Comparison of ENCODE assay signal across 30 mouse cellular contexts in the genomic region with DNA sequence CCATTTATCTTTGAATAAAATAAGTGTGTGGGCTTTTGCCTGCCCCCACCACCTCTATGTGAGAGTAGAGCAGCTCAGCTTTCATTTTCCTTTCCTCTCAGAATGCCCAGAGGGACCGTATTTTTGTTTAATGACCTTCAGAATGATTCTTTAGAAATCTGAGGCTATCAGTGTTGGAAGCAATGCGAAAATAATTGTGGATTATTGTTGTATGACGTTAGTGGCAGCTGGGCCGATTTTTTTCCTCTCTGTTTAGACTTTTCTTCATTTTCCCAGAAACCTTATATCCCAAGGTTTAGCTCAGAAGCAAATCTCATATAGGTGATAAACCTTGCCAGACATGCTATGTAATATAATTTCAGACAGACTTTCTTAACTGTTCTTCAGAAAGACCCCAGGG. TPM values are rescaled to one million over a fixed set of nuclear protein-coding genes. Genes with fewer than 3 reads are reported as not detected.
A peak's percentile ranks its signal among the peaks of the same experiment; 100 is the strongest.
DNase-seq lines count a peak whose midpoint lies in the region; ATAC-seq lines count a peak whose summit lies in the region.
"Had no signal": no experiment of that assay in that cellular context is flagged by ENCODE, and none has a peak within 500 bp of the region (broad histone marks: within the 10 kb centered on the region; RNA-seq: fewer than 3 reads in every experiment).

No protein-coding gene starts in this region.

- H3K36me3 ChIP-seq in embryonic facial prominence, embryonic 11.5 days (replicated peaks; ENCODE audit: control insufficient read depth, insufficient read depth, low read depth, low read length), result no peaks in the 10 kb centered on the region
- no peaks in the 10 kb centered on the region for H3K36me3 ChIP-seq in embryonic facial prominence, embryonic 10.5 days (replicated peaks)
- H3K36me3 ChIP-seq in embryonic facial prominence, embryonic 14.5 days (ENCODE audit: control insufficient read depth, insufficient read depth, low read length), result no peaks in the 10 kb centered on the region
- H3K36me3 ChIP-seq in limb, embryonic 13.5 days, result no peaks in the 10 kb centered on the region
- H3K36me3 ChIP-seq: embryonic facial prominence, embryonic 12.5 days; forebrain, embryonic 12.5 days; forebrain, embryonic 15.5 days; G1E; hindbrain, embryonic 10.5 days; hindbrain, embryonic 13.5 days; intestine, embryonic 15.5 days had no signal

- H3K9ac ChIP-seq in embryonic facial prominence, embryonic 11.5 days (replicated peaks; ENCODE audit: low read length), result no peak overlapping the region
- no peak overlapping the region for H3K9ac ChIP-seq in embryonic facial prominence, embryonic 14.5 days (ENCODE audit: low read depth, low read length)
- no peak overlapping the region for H3K9ac ChIP-seq in limb, embryonic 13.5 days
- H3K9ac ChIP-seq: embryonic facial prominence, embryonic 12.5 days; forebrain, embryonic 12.5 days; forebrain, embryonic 15.5 days; hindbrain, embryonic 13.5 days; intestine, embryonic 15.5 days had no signal

- no peaks in the 10 kb centered on the region for H3K9me3 ChIP-seq in embryonic facial prominence, embryonic 11.5 days (replicated peaks; ENCODE audit: control insufficient read depth, low read length)
- no peaks in the 10 kb centered on the region for H3K9me3 ChIP-seq in embryonic facial prominence, embryonic 10.5 days
- H3K9me3 ChIP-seq in embryonic facial prominence, embryonic 14.5 days (ENCODE audit: control insufficient read depth, low read length), result no peaks in the 10 kb centered on the region
- no peaks in the 10 kb centered on the region for H3K9me3 ChIP-seq in limb, embryonic 13.5 days
- H3K9me3 ChIP-seq: embryonic facial prominence, embryonic 12.5 days; forebrain, embryonic 12.5 days; forebrain, embryonic 15.5 days; G1E; hindbrain, embryonic 10.5 days; hindbrain, embryonic 13.5 days; intestine, embryonic 15.5 days had no signal

- ATAC-seq in embryonic facial prominence, embryonic 11.5 days (replicated peaks; ENCODE audit: insufficient number of reproducible peaks, low FRiP score, low TSS enrichment, low read depth), result no peak
- ATAC-seq in embryonic facial prominence, embryonic 14.5 days (ENCODE audit: low read depth), result peak; percentile 33; the same call in 1 of the 2 replicates
- peak; percentile 64 for ATAC-seq in limb, embryonic 13.5 days (ENCODE audit: low FRiP score, low read depth)
- ATAC-seq: forebrain, embryonic 15.5 days; hindbrain, embryonic 16.5 days; intestine, embryonic 15.5 days; Patski had no signal

- H3K4me2 ChIP-seq in embryonic facial prominence, embryonic 11.5 days (ENCODE audit: low read depth, low read length), result no peak overlapping the region
- H3K4me2 ChIP-seq in embryonic facial prominence, embryonic 14.5 days (ENCODE audit: low read depth, low read length), result no peak overlapping the region
- H3K4me2 ChIP-seq in limb, embryonic 13.5 days (replicated peaks), result no peak overlapping the region
- H3K4me2 ChIP-seq: embryonic facial prominence, embryonic 12.5 days; forebrain, embryonic 12.5 days; forebrain, embryonic 15.5 days; heart, embryonic 11.5 days; hindbrain, embryonic 13.5 days; intestine, embryonic 15.5 days had no signal

- H3K4me1 ChIP-seq in embryonic facial prominence, embryonic 11.5 days (ENCODE audit: control insufficient read depth, insufficient read depth, low read length), result no peaks in the 10 kb centered on the region
- H3K4me1 ChIP-seq in embryonic facial prominence, embryonic 10.5 days, result no peaks in the 10 kb centered on the region
- no peaks in the 10 kb centered on the region for H3K4me1 ChIP-seq in embryonic facial prominence, embryonic 14.5 days (ENCODE audit: control insufficient read depth, insufficient read depth, low read length)
- no peaks in the 10 kb centered on the region for H3K4me1 ChIP-seq in limb, embryonic 13.5 days
- H3K4me1 ChIP-seq: embryonic facial prominence, embryonic 12.5 days; forebrain, embryonic 12.5 days; forebrain, embryonic 15.5 days; hindbrain, embryonic 10.5 days; hindbrain, embryonic 13.5 days; intestine, embryonic 15.5 days had no signal

- no peaks in the 10 kb centered on the region for H3K27me3 ChIP-seq in embryonic facial prominence, embryonic 11.5 days (ENCODE audit: control insufficient read depth, insufficient read depth, low read length)
- H3K27me3 ChIP-seq in embryonic facial prominence, embryonic 10.5 days (replicated peaks; ENCODE audit: low read depth, poor library complexity, severe bottlenecking), result peaks cover 9% of the 10 kb centered on the region; the same call in 1 of the 2 replicates
- no peaks in the 10 kb centered on the region for H3K27me3 ChIP-seq in embryonic facial prominence, embryonic 14.5 days (replicated peaks; ENCODE audit: control insufficient read depth, insufficient read depth, low read length)
- no peaks in the 10 kb centered on the region; the same call in 1 of the 2 replicates for H3K27me3 ChIP-seq in limb, embryonic 13.5 days
- H3K27me3 ChIP-seq: CH12.LX; embryonic facial prominence, embryonic 12.5 days; forebrain, embryonic 12.5 days; forebrain, embryonic 15.5 days; hindbrain, embryonic 13.5 days; intestine, embryonic 15.5 days had no signal

- H3K4me3 ChIP-seq in embryonic facial prominence, embryonic 11.5 days (ENCODE audit: low read depth, low read length), result no peak overlapping the region
- no peak overlapping the region for H3K4me3 ChIP-seq in embryonic facial prominence, embryonic 10.5 days
- no peak overlapping the region for H3K4me3 ChIP-seq in embryonic facial prominence, embryonic 14.5 days (ENCODE audit: low read depth, low read length)
- H3K4me3 ChIP-seq in limb, embryonic 13.5 days, result no peak overlapping the region
- H3K4me3 ChIP-seq: embryonic facial prominence, embryonic 12.5 days; erythroblast, embryonic 14.5 days; forebrain, embryonic 12.5 days; forebrain, embryonic 15.5 days; gastrocnemius, adult 2 months; hindbrain, embryonic 10.5 days; hindbrain, embryonic 13.5 days; intestine, embryonic 15.5 days had no signal

- 42% methylated on average over 4 of the region's 4 CpGs for WGBS in embryonic facial prominence, embryonic 11.5 days
- WGBS in embryonic facial prominence, embryonic 10.5 days, result 55% methylated on average over 4 of the region's 4 CpGs
- 43% methylated on average over 4 of the region's 4 CpGs for WGBS in embryonic facial prominence, embryonic 14.5 days
- 45% methylated on average over 4 of the region's 4 CpGs for WGBS in limb, embryonic 13.5 days

- DNase-seq in embryonic facial prominence, embryonic 11.5 days (ENCODE audit: low spot score), result peak; percentile 10
- DNase-seq in embryonic facial prominence, embryonic 10.5 days (ENCODE audit: low spot score), result no peak
- peak; percentile 39 for DNase-seq in embryonic facial prominence, embryonic 14.5 days (ENCODE audit: low spot score)
- DNase-seq in frontal cortex, postnatal 10 days (ENCODE audit: low spot score in 2 of 2), result no peak
- no peak for DNase-seq in urinary bladder, postnatal 25 days (ENCODE audit: low spot score)
- DNase-seq: adrenal gland, postnatal 10 days; adrenal gland, postnatal 36 days; B cell, adult 2 months; cerebellum, adult 18-20 months; cerebellum, adult 9-10 months; cerebellum, postnatal 14 days; gastrocnemius, adult 2 months; gastrocnemius, postnatal 14 days; heart, adult 11 months; heart, postnatal 36 days had no signal

- H3K27ac ChIP-seq in embryonic facial prominence, embryonic 11.5 days (replicated peaks; ENCODE audit: low read depth, low read length), result no peak overlapping the region
- no peak overlapping the region for H3K27ac ChIP-seq in embryonic facial prominence, embryonic 10.5 days (replicated peaks)
- H3K27ac ChIP-seq in embryonic facial prominence, embryonic 14.5 days (replicated peaks; ENCODE audit: low read depth, low read length), result no peak overlapping the region
- no peak overlapping the region for H3K27ac ChIP-seq in limb, embryonic 13.5 days
- H3K27ac ChIP-seq: embryonic facial prominence, embryonic 12.5 days; forebrain, embryonic 12.5 days; forebrain, embryonic 15.5 days; gastrocnemius, adult 2 months; hindbrain, embryonic 10.5 days; hindbrain, embryonic 13.5 days; intestine, embryonic 15.5 days had no signal

RNA-seq across cellular contexts. Expression of a gene that starts 25.2 kb away (rescaled TPM):
- not detected in 2 replicates for polyA plus RNA-seq in embryonic facial prominence, embryonic 11.5 days (2014; fragmentation: Nextera tagmentation; extraction: Ambion mirVana)
- polyA plus RNA-seq in embryonic facial prominence, embryonic 10.5 days (2016; fragmentation: Nextera tagmentation; extraction: Ambion mirVana), result not detected in 2 replicates
- not detected in 2 replicates for polyA plus RNA-seq in embryonic facial prominence, embryonic 14.5 days (2014; fragmentation: Nextera tagmentation; extraction: Ambion mirVana)
- polyA plus RNA-seq in limb, embryonic 13.5 days (2015; fragmentation: Nextera tagmentation; extraction: Ambion mirVana), result not detected in 2 replicates
- polyA plus RNA-seq: embryonic facial prominence, embryonic 12.5 days; erythroblast, embryonic 14.5 days; forebrain, embryonic 12.5 days; forebrain, embryonic 15.5 days; G1E; heart, embryonic 11.5 days; heart, embryonic 14.5 days; heart, postnatal 0 days; hindbrain, embryonic 10.5 days; hindbrain, embryonic 13.5 days; hindbrain, embryonic 16.5 days; intestine, embryonic 15.5 days; Patski had no signal

Comparison
In these comparisons a context has a peak if more than half of its experiments do, and no peak if none do; other contexts are left out.
1. DNase-seq: peak in embryonic facial prominence, embryonic 11.5 days (single experiment) and embryonic facial prominence, embryonic 14.5 days (single experiment); none in embryonic facial prominence, embryonic 10.5 days (single experiment), frontal cortex, postnatal 10 days (0 of 2) and urinary bladder, postnatal 25 days (single experiment).